Mouse (Mus musculus) lung, postnatal 0 days (tissue): ENCODE results near the gene Rcan2. TPM values are rescaled to one million over a fixed set of nuclear protein-coding genes. Genes with fewer than 3 reads are reported as not detected.

Source experiments
- ATAC-seq: fragments of 200-750 bp; cut with Nextera tagmentation; 2 replicates; pipeline ENCODE4 v1.8.0; 2017; ENCODE audit warnings: moderate library complexity
- DNase-seq: peaks from one replicate; pipeline ENCODE4 v3.0.0-alpha.2; 2016; ENCODE audit warnings: low spot score
- H3K27ac ChIP-seq: fragments of 300-500 bp; sonication (generic); 2 replicates; pipeline ENCODE4 v1.5.1; 2014; ENCODE audit warnings: antibody characterized with exemption, mild to moderate bottlenecking, low read length, mixed read lengths
- H3K27me3 ChIP-seq: fragments of 300-500 bp; sonication (generic); replicated peaks from 2 replicates; pipeline ENCODE4 v1.6.1; 2014; ENCODE audit warnings: low read length, mixed read lengths; ENCODE audit not compliant: insufficient read depth
- H3K36me3 ChIP-seq: fragments of 300-500 bp; sonication (generic); 2 replicates; pipeline ENCODE4 v1.6.1; 2014; ENCODE audit warnings: low read length, mixed read lengths; ENCODE audit not compliant: insufficient read depth
- H3K4me1 ChIP-seq: fragments of 300-500 bp; sonication (generic); 2 replicates; pipeline ENCODE4 v1.6.1; 2014; ENCODE audit warnings: antibody characterized with exemption, low read depth, low read length, mixed read lengths; ENCODE audit not compliant: insufficient read depth
- H3K4me2 ChIP-seq: fragments of 300-500 bp; sonication (generic); replicated peaks from 2 replicates; pipeline ENCODE4 v1.6.1; 2014; ENCODE audit warnings: low read depth, mild to moderate bottlenecking, low read length, moderate library complexity, mixed read lengths
- H3K4me3 ChIP-seq: fragments of 300-500 bp; sonication (generic); 2 replicates; pipeline ENCODE4 v1.5.1; 2014; ENCODE audit warnings: low read depth, low read length
- H3K9ac ChIP-seq: fragments of 300-500 bp; sonication (generic); replicated peaks from 2 replicates; pipeline ENCODE4 v1.6.1; 2014; ENCODE audit warnings: low read depth, mild to moderate bottlenecking
- H3K9me3 ChIP-seq: fragments of 300-500 bp; sonication (generic); 2 replicates; pipeline ENCODE4 v1.6.1; 2016; ENCODE audit warnings: low read length, mixed read lengths
- CTCF ChIP-seq: IDR thresholded peaks from 2 replicates; pipeline ENCODE4 v1.5.1; 2016; ENCODE audit warnings: antibody characterized with exemption, mild to moderate bottlenecking
- EP300 ChIP-seq: IDR thresholded peaks from 2 replicates; pipeline ENCODE4 v1.6.1; 2016; ENCODE audit warnings: antibody characterized with exemption, mild to moderate bottlenecking, control low read depth
- WGBS: fragments of 180-500 bp; shearing (Covaris S2); extraction: QIAGEN DNeasy Blood & Tissue Kit; methylation state at CpG from one replicate; pipeline ENCODE4 v1.1.7; 2014; 5-methylcytosine and 5-hydroxymethylcytosine counted together
- polyA plus RNA-seq: library from polyadenylated mRNA; unstranded; fragments of >200 nt; fragmentation: Nextera tagmentation; extraction: Ambion mirVana; gene quantifications from 2 replicates; pipeline ENCODE4 v1.2.1, GENCODE M21; 2015

Rcan2 gene
- polyA plus RNA-seq, 1 experiment from 2014 or later: 1.3 TPM

GRCm38 (mm10) chr17:43803764-43804163, 2.6 kb downstream of the Rcan2 start:
- no peak overlapping the region for H3K9ac ChIP-seq
- DNase-seq: no peak
- no peak overlapping the region for H3K27ac ChIP-seq
- H3K4me1 ChIP-seq: no peaks in the 10 kb centered on the region; the same call in 1 of the 2 replicates
- no peaks in the 10 kb centered on the region for H3K9me3 ChIP-seq
- H3K4me3 ChIP-seq: no peak overlapping the region
- WGBS: 61% methylated on average over 6 of the region's 6 CpGs
- H3K36me3 ChIP-seq: no peaks in the 10 kb centered on the region
- TF ChIP-seq EP300: no peak
- TF ChIP-seq CTCF: no peak
- H3K27me3 ChIP-seq: no peaks in the 10 kb centered on the region
- no peak for ATAC-seq
- H3K4me2 ChIP-seq: no peak overlapping the region

GRCm38 (mm10) chr17:43806841-43807240, 5.7 kb downstream of the Rcan2 start:
- H3K36me3 ChIP-seq: no peaks in the 10 kb centered on the region
- no peak overlapping the region for H3K9ac ChIP-seq
- no peaks in the 10 kb centered on the region; the same call in 1 of the 2 replicates for H3K4me1 ChIP-seq
- ATAC-seq: no peak
- WGBS: 70% methylated on average over 4 of the region's 4 CpGs
- no peak overlapping the region for H3K4me2 ChIP-seq
- DNase-seq: no peak
- no peak overlapping the region for H3K4me3 ChIP-seq
- TF ChIP-seq CTCF (peak; percentile 41), EP300 (no peak)
- H3K27me3 ChIP-seq: no peaks in the 10 kb centered on the region
- no peaks in the 10 kb centered on the region for H3K9me3 ChIP-seq
- no peak overlapping the region for H3K27ac ChIP-seq

DNA sequence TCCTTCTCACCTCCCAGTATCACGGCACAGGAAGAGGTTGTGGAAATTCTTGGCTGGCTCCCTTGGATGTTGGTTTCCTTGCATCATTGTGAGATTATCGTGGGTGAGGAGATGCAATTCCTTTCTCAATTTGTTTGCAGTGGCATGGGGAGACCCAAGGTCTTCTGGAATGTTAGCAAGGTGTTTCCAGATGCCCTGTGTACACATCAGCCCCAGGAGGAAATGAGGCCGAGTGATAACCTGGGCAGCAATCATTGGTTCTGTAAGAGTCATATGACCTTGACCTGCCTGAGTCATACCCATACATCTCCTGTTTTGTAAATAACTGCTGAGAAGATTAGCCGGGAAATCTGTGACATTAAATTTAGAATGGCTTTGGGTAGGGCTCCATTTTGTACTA, 10.3 kb downstream of the Rcan2 start:
- ATAC-seq (no peak), DNase-seq (no peak)
- Histone ChIP-seq H3K4me2 (no peak overlapping the region), H3K36me3 (no peaks in the 10 kb centered on the region), H3K27me3 (no peaks in the 10 kb centered on the region), H3K27ac (no peak overlapping the region), H3K9ac (no peak overlapping the region), H3K4me3 (no peak overlapping the region), H3K4me1 (no peaks in the 10 kb centered on the region), H3K9me3 (no peaks in the 10 kb centered on the region)
- TF ChIP-seq CTCF (no peak), EP300 (no peak)
- 21% methylated on average over 4 of the region's 4 CpGs for WGBS

GRCm38 (mm10) chr17:43815376-43815775, 14.2 kb downstream of the Rcan2 start:
- DNase-seq (no peak), ATAC-seq (no peak)
- no peak overlapping the region for H3K27ac ChIP-seq
- H3K4me2 ChIP-seq: no peak overlapping the region
- no peaks in the 10 kb centered on the region for H3K27me3 ChIP-seq
- H3K4me3 ChIP-seq: no peak overlapping the region
- TF ChIP-seq CTCF: no peak
- no peak for TF ChIP-seq EP300
- 78% methylated on average over 4 of the region's 4 CpGs for WGBS
- H3K4me1 ChIP-seq: no peaks in the 10 kb centered on the region
- H3K9me3 ChIP-seq: no peaks in the 10 kb centered on the region
- H3K9ac ChIP-seq: no peak overlapping the region
- H3K36me3 ChIP-seq: no peaks in the 10 kb centered on the region

- DNase-seq (no peak), ATAC-seq (no peak)
- 73% methylated on average over 1 of the region's 1 CpGs for WGBS
- Histone ChIP-seq H3K9ac (no peak overlapping the region), H3K9me3 (no peaks in the 10 kb centered on the region), H3K36me3 (no peaks in the 10 kb centered on the region), H3K4me1 (no peaks in the 10 kb centered on the region), H3K4me2 (no peak overlapping the region), H3K4me3 (no peak overlapping the region), H3K27me3 (no peaks in the 10 kb centered on the region), H3K27ac (no peak overlapping the region)
- no peak for TF ChIP-seq EP300
- no peak for TF ChIP-seq CTCF
These were observed 15.3 kb downstream of the Rcan2 start for GRCm38 (mm10) chr17:43816480-43816879.

GRCm38 (mm10) chr17:43817171-43817570, 16.0 kb downstream of the Rcan2 start:
- Histone ChIP-seq H3K4me3 (no peak overlapping the region), H3K27me3 (no peaks in the 10 kb centered on the region), H3K4me2 (no peak overlapping the region), H3K9ac (no peak overlapping the region), H3K9me3 (no peaks in the 10 kb centered on the region), H3K36me3 (no peaks in the 10 kb centered on the region), H3K27ac (no peak overlapping the region), H3K4me1 (no peaks in the 10 kb centered on the region)
- WGBS: 82% methylated on average over 10 of the region's 10 CpGs
- no peak for DNase-seq
- no peak for ATAC-seq
- TF ChIP-seq CTCF (no peak), EP300 (no peak)

DNA sequence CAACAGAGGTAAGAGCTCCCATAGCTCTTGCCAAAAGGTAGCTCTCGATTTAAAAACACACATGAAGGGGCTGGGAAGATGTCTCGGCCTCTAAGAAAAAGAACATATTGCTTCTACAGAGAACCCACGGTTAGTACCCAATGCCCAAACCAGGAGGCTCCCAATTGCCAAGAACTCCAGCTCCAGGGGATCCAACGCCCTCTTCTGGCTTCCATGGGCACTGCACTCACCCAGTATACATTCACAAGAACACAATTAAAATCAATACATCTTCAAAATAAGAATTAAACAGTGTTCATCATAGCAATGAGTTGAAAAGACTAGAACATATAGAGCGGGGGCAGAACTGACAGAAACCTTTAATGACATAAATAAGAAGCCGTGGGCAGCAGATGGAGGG, 17.2 kb downstream of the Rcan2 start:
- Histone ChIP-seq H3K9me3 (no peaks in the 10 kb centered on the region), H3K27ac (no peak overlapping the region), H3K4me3 (no peak overlapping the region), H3K27me3 (no peaks in the 10 kb centered on the region), H3K36me3 (no peaks in the 10 kb centered on the region), H3K4me1 (no peaks in the 10 kb centered on the region), H3K9ac (no peak overlapping the region), H3K4me2 (no peak overlapping the region)
- TF ChIP-seq EP300: no peak
- TF ChIP-seq CTCF: peak; percentile 26; the same call in 1 of the 2 replicates
- DNase-seq: no peak
- no peak for ATAC-seq
- 78% methylated on average over 6 of the region's 6 CpGs for whole genome bisulfite sequencing
